Mouse (Mus musculus) forebrain, embryonic 16.5 days (tissue): ENCODE results near the gene Dyrk3. TPM values are rescaled to one million over a fixed set of nuclear protein-coding genes. Genes with fewer than 3 reads are reported as not detected.
A peak's percentile ranks its signal among the peaks of the same experiment; 100 is the strongest.

Experiments used
- ATAC-seq: fragments of 200-750 bp; cut with Nextera tagmentation; 2 replicates; pipeline ENCODE4 v1.8.0; 2017; ENCODE audit warnings: mild to moderate bottlenecking, moderate library complexity
- H3K27ac ChIP-seq: fragments of 300-500 bp; sonication (generic); 2 replicates; pipeline ENCODE4 v1.5.1; 2014; ENCODE audit warnings: low read length, control low read depth
- H3K27me3 ChIP-seq: fragments of 300-500 bp; sonication (generic); replicated peaks from 2 replicates; pipeline ENCODE4 v1.6.1; 2014; ENCODE audit warnings: low read length; ENCODE audit not compliant: control insufficient read depth, insufficient read depth
- H3K36me3 ChIP-seq: fragments of 300-500 bp; sonication (generic); 2 replicates; pipeline ENCODE4 v1.6.1; 2014; ENCODE audit not compliant: control insufficient read depth, insufficient read depth
- H3K4me1 ChIP-seq: fragments of 300-500 bp; sonication (generic); replicated peaks from 2 replicates; pipeline ENCODE4 v1.6.1; 2014; ENCODE audit warnings: low read length; ENCODE audit not compliant: control insufficient read depth, insufficient read depth
- H3K4me2 ChIP-seq: fragments of 300-500 bp; sonication (generic); 2 replicates; pipeline ENCODE4 v1.6.1; 2014; ENCODE audit warnings: mild to moderate bottlenecking, low read length, control low read depth
- H3K4me3 ChIP-seq: fragments of 300-500 bp; sonication (generic); replicated peaks from 2 replicates; pipeline ENCODE4 v1.5.1; 2014; ENCODE audit warnings: mild to moderate bottlenecking, low read length, control low read depth
- H3K9ac ChIP-seq: fragments of 300-500 bp; sonication (generic); replicated peaks from 2 replicates; pipeline ENCODE4 v1.6.1; 2014; ENCODE audit warnings: low read depth, low read length, control low read depth
- H3K9me3 ChIP-seq: fragments of 300-500 bp; sonication (generic); 2 replicates; pipeline ENCODE4 v1.6.1; 2016; ENCODE audit warnings: low read length; ENCODE audit not compliant: control insufficient read depth
- WGBS: fragments of 180-500 bp; shearing (Covaris S2); extraction: QIAGEN DNeasy Blood & Tissue Kit; methylation state at CpG from one replicate; pipeline ENCODE4 v1.1.7; 2014; 5-methylcytosine and 5-hydroxymethylcytosine counted together
- polyA plus RNA-seq: library from polyadenylated mRNA; unstranded; fragments of >200 nt; fragmentation: Nextera tagmentation; extraction: Ambion mirVana; gene quantifications from 2 replicates; pipeline ENCODE4 v1.2.1, GENCODE M21; 2015

Gene Dyrk3
- polyA plus RNA-seq = 19.5 and 20.7 TPM in 2 replicates

- Histone ChIP-seq H3K27ac (peak within 1 kb of the TSS; percentile 87), H3K4me2 (peak within 1 kb of the TSS; percentile 64), H3K9me3 (no peaks in the 10 kb centered on the region), H3K4me3 (peak within 1 kb of the TSS; percentile 74), H3K4me1 (peaks cover 32% of the 10 kb centered on the region), H3K27me3 (no peaks in the 10 kb centered on the region), H3K9ac (peak within 1 kb of the TSS; percentile 83), H3K36me3 (no peaks in the 10 kb centered on the region)
- 4% methylated on average over 49 of the region's 49 CpGs for WGBS
- peak; percentile 97 for ATAC-seq
These were observed at the start of gene Dyrk3 for GRCm38 (mm10) chr1:131138191-131139016. Gene Dyrk3 (minus strand): TSS chr1:131138340.

GRCm38 (mm10) chr1:131187856-131188255 lies 49.7 kb upstream of the Dyrk3 start:
- ATAC-seq = no peak
- no peak overlapping the region for H3K27ac ChIP-seq
- H3K4me2 ChIP-seq = no peak overlapping the region
- H3K9ac ChIP-seq = no peak overlapping the region
- no peak overlapping the region for H3K4me3 ChIP-seq
- H3K27me3 ChIP-seq = no peaks in the 10 kb centered on the region
- H3K4me1 ChIP-seq = no peaks in the 10 kb centered on the region
- WGBS = 88% methylated on average over 5 of the region's 5 CpGs
- no peaks in the 10 kb centered on the region for H3K9me3 ChIP-seq
- no peaks in the 10 kb centered on the region for H3K36me3 ChIP-seq

- ATAC-seq = no peak
- H3K36me3 ChIP-seq = no peaks in the 10 kb centered on the region
- H3K9ac ChIP-seq = no peak overlapping the region
- no peaks in the 10 kb centered on the region for H3K9me3 ChIP-seq
- no peaks in the 10 kb centered on the region for H3K4me1 ChIP-seq
- no peaks in the 10 kb centered on the region for H3K27me3 ChIP-seq
- 75% methylated on average over 6 of the region's 6 CpGs for WGBS
- H3K27ac ChIP-seq = no peak overlapping the region
- no peak overlapping the region for H3K4me3 ChIP-seq
- no peak overlapping the region for H3K4me2 ChIP-seq
These were observed 48.9 kb upstream of the Dyrk3 start for GRCm38 (mm10) chr1:131186995-131187394.

- H3K27me3 ChIP-seq = no peaks in the 10 kb centered on the region
- ATAC-seq = no peak; the same call in 1 of the 2 replicates
- H3K4me1 ChIP-seq = no peaks in the 10 kb centered on the region
- H3K9ac ChIP-seq = no peak overlapping the region
- H3K4me2 ChIP-seq = no peak overlapping the region
- H3K4me3 ChIP-seq = no peak overlapping the region
- no peak overlapping the region for H3K27ac ChIP-seq
- WGBS = 87% methylated on average over 13 of the region's 13 CpGs
- H3K9me3 ChIP-seq = no peaks in the 10 kb centered on the region
- H3K36me3 ChIP-seq = peaks cover 2% of the 10 kb centered on the region; the same call in 1 of the 2 replicates
These were observed 47.8 kb upstream of the Dyrk3 start for GRCm38 (mm10) chr1:131185821-131186506.

- no peak overlapping the region for H3K4me2 ChIP-seq
- no peak overlapping the region for H3K4me3 ChIP-seq
- no peak overlapping the region for H3K9ac ChIP-seq
- H3K9me3 ChIP-seq = no peaks in the 10 kb centered on the region
- ATAC-seq = no peak
- peaks cover 3% of the 10 kb centered on the region; the same call in 1 of the 2 replicates for H3K36me3 ChIP-seq
- no peak overlapping the region for H3K27ac ChIP-seq
- 82% methylated on average over 8 of the region's 8 CpGs for WGBS
- no peaks in the 10 kb centered on the region for H3K27me3 ChIP-seq
- no peaks in the 10 kb centered on the region for H3K4me1 ChIP-seq
These were observed 47.0 kb upstream of the Dyrk3 start for GRCm38 (mm10) chr1:131184956-131185660.

- Histone ChIP-seq H3K36me3 (peaks cover 4% of the 10 kb centered on the region; the same call in 1 of the 2 replicates), H3K27ac (no peak overlapping the region), H3K4me3 (no peak overlapping the region), H3K9me3 (no peaks in the 10 kb centered on the region), H3K9ac (no peak overlapping the region), H3K4me2 (no peak overlapping the region), H3K27me3 (no peaks in the 10 kb centered on the region), H3K4me1 (no peaks in the 10 kb centered on the region)
- 89% methylated on average over 9 of the region's 9 CpGs for WGBS
- ATAC-seq = no peak
These were observed 46.3 kb upstream of the Dyrk3 start for GRCm38 (mm10) chr1:131184253-131184955.

- ATAC-seq = no peak
- 84% methylated on average over 7 of the region's 7 CpGs for WGBS
- peaks cover 4% of the 10 kb centered on the region; the same call in 1 of the 2 replicates for H3K36me3 ChIP-seq
- no peak overlapping the region for H3K4me2 ChIP-seq
- H3K4me1 ChIP-seq = no peaks in the 10 kb centered on the region
- H3K27me3 ChIP-seq = no peaks in the 10 kb centered on the region
- no peak overlapping the region for H3K4me3 ChIP-seq
- H3K9ac ChIP-seq = no peak overlapping the region
- no peaks in the 10 kb centered on the region for H3K9me3 ChIP-seq
- no peak overlapping the region for H3K27ac ChIP-seq
These were observed 45.1 kb upstream of the Dyrk3 start for GRCm38 (mm10) chr1:131183201-131183600.

- WGBS = 65% methylated on average over 9 of the region's 9 CpGs
- no peaks in the 10 kb centered on the region for H3K9me3 ChIP-seq
- H3K4me2 ChIP-seq = no peak overlapping the region
- H3K27ac ChIP-seq = no peak overlapping the region
- H3K9ac ChIP-seq = no peak overlapping the region
- H3K4me1 ChIP-seq = no peaks in the 10 kb centered on the region
- H3K4me3 ChIP-seq = no peak overlapping the region
- H3K36me3 ChIP-seq = peaks cover 7% of the 10 kb centered on the region; the same call in 1 of the 2 replicates
- no peaks in the 10 kb centered on the region for H3K27me3 ChIP-seq
- peak; percentile 77 for ATAC-seq
These were observed 43.7 kb upstream of the Dyrk3 start for GRCm38 (mm10) chr1:131181642-131182527.
